Mouse (Mus musculus) lung, postnatal 25 days (tissue): ENCODE measurements around the gene Ankrd60.

Source experiments
- DNase-seq: peaks from one replicate; pipeline ENCODE4 v3.0.0; 2022; ENCODE audit warnings: low spot score

The Ankrd60 gene

DNA sequence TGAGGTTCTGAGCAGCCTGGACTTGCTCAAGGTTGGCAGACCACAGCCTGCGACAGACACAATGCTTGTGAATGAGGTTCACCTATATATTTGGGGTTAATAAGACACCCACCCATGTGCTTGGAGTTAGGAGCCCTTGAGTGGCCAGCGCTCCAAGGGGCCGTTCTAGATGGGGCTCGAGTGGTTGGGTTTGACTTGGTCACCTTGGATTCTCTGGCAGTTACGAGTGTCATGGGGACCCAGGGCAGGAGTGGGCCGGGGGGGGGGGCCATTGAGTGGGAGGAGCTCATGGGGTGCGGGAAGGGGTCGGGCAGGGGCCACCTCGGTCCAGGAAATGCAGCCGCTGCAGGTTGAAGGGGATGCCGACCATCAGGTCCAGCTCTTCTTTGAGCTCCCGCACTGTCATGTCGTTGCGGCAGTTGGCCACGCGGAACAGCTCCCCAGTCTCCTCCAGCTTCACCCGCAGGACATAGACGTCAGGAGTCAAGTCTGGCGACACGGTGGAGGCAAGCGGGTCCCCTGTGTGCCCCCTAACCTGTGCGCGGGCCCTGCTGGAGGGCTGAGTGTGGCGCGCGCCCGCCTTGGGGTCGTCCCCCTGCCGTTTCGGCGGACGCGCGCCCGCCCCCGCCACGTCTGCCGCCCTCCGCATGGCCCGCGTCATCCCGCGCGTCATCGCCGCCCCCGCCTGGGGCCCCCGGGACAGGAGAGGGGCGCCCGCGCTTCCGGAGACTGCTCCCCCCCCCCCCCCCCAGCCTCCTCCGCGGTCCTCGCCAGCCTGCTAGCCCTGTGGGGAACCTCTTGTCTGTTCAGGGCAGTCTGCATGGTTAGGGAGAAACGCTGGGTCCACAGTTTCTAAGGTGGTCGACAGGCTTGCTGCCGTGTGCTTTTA lies at the start of gene Ankrd60:
TSS of gene Ankrd60 (minus strand) at position 697 of the 889 bp plus-strand sequence.
- DNase-seq, result no peak

- no peak for DNase-seq
Observed at GRCm38 (mm10) chr2:173625786-173626185, 47.6 kb upstream of the Ankrd60 start.

GRCm38 (mm10) chr2:173624667-173625066 lies 46.5 kb upstream of the Ankrd60 start:
- DNase-seq, result peak; percentile 10

- peak; percentile 8 for DNase-seq
Observed at GRCm38 (mm10) chr2:173622173-173622601, 44.0 kb upstream of the Ankrd60 start.

- no peak for DNase-seq
Observed at GRCm38 (mm10) chr2:173620645-173621044, 42.5 kb upstream of the Ankrd60 start.

GRCm38 (mm10) chr2:173619132-173619531 lies 41.0 kb upstream of the Ankrd60 start:
- peak; percentile 18 for DNase-seq

DNA sequence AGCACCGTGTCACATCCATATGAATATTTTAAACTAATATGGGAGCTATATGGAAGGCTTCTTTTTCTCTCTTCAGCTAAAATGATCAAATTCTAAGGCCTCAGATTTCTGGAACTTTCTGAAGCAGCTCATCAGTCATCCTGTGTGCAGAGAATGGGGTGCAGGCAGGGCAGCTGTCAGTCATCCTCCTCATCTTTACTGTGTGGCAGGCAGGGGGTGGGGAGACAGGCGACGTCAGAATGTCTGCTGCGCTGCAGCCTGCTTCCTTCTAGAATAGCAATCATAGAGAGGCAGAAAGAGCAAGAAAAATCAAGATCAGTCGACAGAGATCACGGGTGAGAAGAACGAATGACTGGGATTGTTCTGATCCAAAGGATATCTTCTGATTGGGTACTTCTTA lies 38.0 kb upstream of the Ankrd60 start:
- no peak for DNase-seq

DNA sequence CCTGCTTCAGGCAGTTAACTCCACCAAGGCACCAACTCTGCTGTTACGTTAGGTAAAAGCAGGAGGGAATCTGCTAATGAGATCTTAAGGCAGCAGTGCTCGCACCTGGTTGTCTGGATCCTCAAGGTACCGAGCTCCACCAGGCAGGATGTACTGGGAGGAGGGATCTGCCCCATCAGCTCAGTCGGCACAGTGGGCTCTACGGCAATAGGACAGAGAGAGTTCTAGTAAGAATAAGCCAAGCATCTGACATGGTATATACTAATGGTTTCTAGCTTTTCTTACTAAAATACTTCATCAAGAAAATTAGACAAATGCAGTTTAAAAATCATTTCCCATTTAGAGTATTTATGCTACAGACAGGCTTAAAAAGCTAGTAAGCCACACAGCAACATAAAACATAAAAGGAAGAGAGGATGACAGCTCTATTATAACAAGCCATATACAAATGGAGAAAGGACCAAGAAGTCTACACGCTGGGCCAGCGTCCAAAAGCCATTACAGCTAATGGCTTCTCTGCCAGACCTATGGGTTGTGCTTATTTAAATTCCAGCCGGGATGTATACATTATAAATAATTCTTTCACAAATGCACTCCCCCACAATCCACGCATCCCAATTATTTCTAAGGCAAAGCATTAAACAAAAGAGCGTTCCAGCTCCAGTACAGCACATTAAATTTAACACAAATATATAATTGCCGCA lies 37.4 kb upstream of the Ankrd60 start:
- no peak for DNase-seq

- peak; percentile 87 for DNase-seq
Observed at GRCm38 (mm10) chr2:173608020-173608958, 30.1 kb upstream of the Ankrd60 start.

DNA sequence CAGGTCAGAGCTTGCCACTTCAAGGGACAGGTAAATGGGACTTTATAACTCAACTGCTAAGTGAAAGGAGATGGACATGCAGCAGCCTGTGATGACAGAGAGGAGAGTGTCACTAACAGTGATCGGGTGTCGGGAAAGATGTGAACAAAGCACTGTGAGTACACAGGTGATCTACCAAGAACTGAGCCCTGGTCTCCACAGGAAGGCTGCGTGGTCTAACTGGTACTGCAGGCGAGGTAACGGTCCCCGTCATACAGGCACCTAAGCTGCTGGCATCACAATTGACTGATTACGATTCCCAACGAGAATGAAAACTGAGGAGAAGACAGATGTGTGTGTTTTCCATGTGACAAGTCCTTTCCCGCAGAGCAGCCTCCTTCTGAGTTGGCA lies 28.2 kb upstream of the Ankrd60 start:
- no peak for DNase-seq

DNA sequence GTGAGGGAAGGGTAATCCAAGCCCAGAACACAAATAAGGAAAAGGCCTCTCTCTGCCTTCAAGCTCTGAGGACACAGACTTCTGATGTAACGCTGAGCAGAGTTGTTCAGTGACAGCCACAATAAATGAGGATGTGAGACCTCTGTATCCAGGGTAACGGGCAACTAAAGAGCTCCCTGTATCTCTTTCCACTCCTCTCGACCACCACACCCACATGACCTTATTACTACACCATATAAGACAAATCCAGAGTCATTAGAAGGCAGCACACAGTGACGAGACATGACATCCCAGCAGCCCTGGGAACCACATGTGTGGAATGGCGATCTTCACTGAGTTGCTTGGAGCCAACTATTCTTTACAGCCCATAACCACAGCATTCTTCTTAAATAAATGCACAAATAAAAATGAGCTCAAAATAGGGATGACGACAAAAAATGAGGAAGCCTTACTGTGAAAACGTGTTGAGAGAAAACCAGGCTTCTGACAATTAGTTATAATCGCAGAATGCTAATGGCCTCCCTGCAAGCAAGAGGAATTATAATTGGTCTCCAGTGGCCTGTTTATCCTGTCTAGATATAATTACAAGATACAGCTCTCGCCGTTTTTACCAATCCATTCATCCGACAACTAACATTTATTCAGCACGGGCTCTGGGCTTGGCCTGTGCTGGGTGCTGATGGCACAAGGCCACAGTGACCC lies 27.7 kb upstream of the Ankrd60 start:
- DNase-seq, result no peak

GRCm38 (mm10) chr2:173601861-173602260 lies 23.7 kb upstream of the Ankrd60 start:
- no peak for DNase-seq

DNA sequence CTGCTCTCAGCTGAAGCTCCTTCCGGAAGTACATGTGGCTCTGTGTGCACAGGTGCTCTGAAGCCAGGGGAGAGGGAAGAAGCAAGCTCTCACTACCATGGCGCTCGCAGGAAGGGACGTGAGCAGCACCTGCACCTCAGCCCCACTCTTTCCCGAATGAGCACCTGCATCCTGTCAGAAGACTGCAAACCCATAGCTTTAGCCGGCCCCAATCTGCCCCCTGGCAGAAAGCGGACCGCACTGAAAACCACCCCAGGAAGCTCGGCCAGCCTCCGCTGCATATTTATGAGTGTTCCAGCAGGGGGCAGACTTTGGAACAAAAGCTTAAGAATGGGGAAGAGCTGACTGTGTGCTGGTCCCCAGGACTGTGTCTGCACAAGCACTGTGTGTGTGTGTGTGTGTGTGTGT lies 17.2 kb upstream of the Ankrd60 start:
- DNase-seq, result no peak

GRCm38 (mm10) chr2:173594313-173595063 lies 16.3 kb upstream of the Ankrd60 start:
- DNase-seq, result no peak

DNA sequence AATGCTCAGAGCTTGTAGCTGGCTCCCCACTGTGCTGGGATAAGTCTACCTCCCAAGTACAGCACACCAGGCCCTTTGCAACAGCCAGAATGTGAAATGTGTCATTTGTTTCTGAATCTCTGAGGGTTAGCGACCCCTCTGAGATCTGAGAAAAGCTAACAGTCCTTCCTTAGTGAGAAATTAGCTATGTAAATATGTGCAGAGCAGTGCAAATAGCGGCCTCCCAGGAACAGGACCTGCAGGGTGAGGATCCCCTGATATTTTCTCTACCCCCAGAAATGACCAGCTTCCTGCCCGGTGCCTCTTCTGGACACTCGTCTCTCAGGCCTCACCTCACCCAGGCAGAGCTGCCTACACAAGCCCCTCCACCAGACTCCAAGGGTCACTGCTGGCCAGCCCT lies 15.7 kb upstream of the Ankrd60 start:
- DNase-seq, result no peak

DNA sequence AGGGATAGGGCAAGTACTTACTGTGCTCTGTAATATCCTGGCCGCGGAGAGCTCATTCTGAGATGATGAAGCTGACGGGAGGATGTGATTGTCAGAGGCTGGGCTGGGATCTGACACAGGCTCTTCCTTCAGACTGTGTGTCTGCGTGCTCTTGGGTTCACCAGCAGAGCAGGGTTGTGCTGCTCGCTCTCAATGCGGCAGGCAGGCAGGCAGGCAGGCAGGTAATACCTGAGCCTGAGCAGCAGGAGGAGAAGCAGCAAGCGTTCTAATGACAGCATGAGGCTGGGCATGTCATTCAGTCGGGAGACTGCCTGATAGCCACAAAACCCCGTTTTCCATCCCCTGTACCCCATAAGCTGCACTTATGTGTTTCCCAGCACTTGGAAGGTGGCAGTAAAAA lies 14.6 kb upstream of the Ankrd60 start:
- DNase-seq, result no peak

DNA sequence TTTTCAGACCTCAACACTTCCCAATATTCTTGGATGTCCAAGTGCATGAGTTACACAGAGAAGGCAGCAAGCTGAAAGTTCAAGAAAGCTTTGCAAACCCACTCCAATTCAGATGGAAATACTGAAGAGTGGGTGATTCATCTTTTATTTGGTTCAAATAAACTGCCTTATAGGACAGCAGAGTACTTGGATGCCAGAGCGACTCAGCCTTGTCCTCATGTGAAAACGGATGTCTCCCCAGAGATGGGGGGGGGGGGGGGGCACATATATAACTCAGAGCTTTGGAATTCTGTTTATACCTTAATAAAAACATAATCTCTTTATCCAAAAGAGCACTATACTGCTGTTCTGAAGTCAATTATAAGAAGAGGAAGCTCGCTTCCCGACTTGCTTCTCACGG lies 9.2 kb upstream of the Ankrd60 start:
- no peak for DNase-seq

GRCm38 (mm10) chr2:173586118-173586968 lies 8.2 kb upstream of the Ankrd60 start:
- DNase-seq, result peak; percentile 64

- no peak for DNase-seq
Observed at GRCm38 (mm10) chr2:173585387-173586117, 7.4 kb upstream of the Ankrd60 start.
